Mouse (Mus musculus) liver, adult 2 months (tissue): ENCODE measurements around the gene Slc35g1. TPM values are rescaled to one million over a fixed set of nuclear protein-coding genes. Genes with fewer than 3 reads are reported as not detected.
A peak's percentile ranks its signal among the peaks of the same experiment; 100 is the strongest.

Experiments
- DNase-seq: peaks from one replicate; pipeline ENCODE4 v3.0.0-alpha.2; 2011; ENCODE audit warnings: low read depth, low spot score; ENCODE audit errors: extremely low read depth
- H3K27ac ChIP-seq: fragments of 200-500 bp; replicated peaks from 2 replicates; pipeline ENCODE4 v1.5.1; 2012; ENCODE audit warnings: low read depth, mild to moderate bottlenecking, control low read depth, inconsistent platforms, low read length; ENCODE audit not compliant: insufficient read depth
- H3K27me3 ChIP-seq: fragments of 200-500 bp; 2 replicates; pipeline ENCODE4 v1.6.1; 2012; ENCODE audit warnings: mild to moderate bottlenecking, moderate library complexity, low read length, inconsistent platforms; ENCODE audit not compliant: control insufficient read depth, insufficient read depth
- H3K36me3 ChIP-seq: fragments of 200-500 bp; 2 replicates; pipeline ENCODE4 v1.6.1; 2012; ENCODE audit warnings: low read length, inconsistent platforms; ENCODE audit not compliant: control insufficient read depth, insufficient read depth
- H3K4me1 ChIP-seq: fragments of 200-500 bp; 2 replicates; pipeline ENCODE4 v1.6.1; 2011; ENCODE audit warnings: low read length; ENCODE audit not compliant: control insufficient read depth, insufficient read depth
- H3K4me3 ChIP-seq: fragments of 200-500 bp; 2 replicates; pipeline ENCODE4 v1.5.1; 2011; ENCODE audit warnings: low read depth, mild to moderate bottlenecking, control low read depth, low read length, moderate library complexity; ENCODE audit not compliant: insufficient read depth
- H3K79me2 ChIP-seq: fragments of 200-500 bp; 2 replicates; pipeline ENCODE4 v1.6.1; 2012; ENCODE audit warnings: inconsistent platforms, mild to moderate bottlenecking, low read length, moderate library complexity; ENCODE audit not compliant: control insufficient read depth, insufficient read depth
- H3K9ac ChIP-seq: fragments of 200-500 bp; 2 replicates; pipeline ENCODE4 v1.6.1; 2012; ENCODE audit warnings: low read depth, mild to moderate bottlenecking, control low read depth, inconsistent platforms, low read length
- CTCF ChIP-seq: fragments of 200-500 bp; IDR thresholded peaks from 2 replicates; pipeline ENCODE4 v1.5.1; 2011; ENCODE audit warnings: low read depth, low read length, control low read depth
- POLR2A ChIP-seq: fragments of 200-500 bp; IDR thresholded peaks from 2 replicates; pipeline ENCODE4 v1.6.1; 2011; ENCODE audit warnings: low read length, control low read depth; ENCODE audit not compliant: insufficient read depth; ENCODE audit errors: extremely low read depth
- WGBS: fragments of 180-500 bp; shearing (Covaris S2); methylation state at CpG from one replicate; pipeline ENCODE4 v1.1.7; 2018; 5-methylcytosine and 5-hydroxymethylcytosine counted together
- polyA plus RNA-seq: library from polyadenylated mRNA; depleted of rRNA; stranded (reverse); fragments of >200 nt; gene quantifications from 2 replicates; pipeline ENCODE4 v1.2.3, GENCODE M21; 2012
- total RNA-seq: library from RNA; depleted of rRNA; stranded (reverse); fragments of >200 nt; gene quantifications from 2 replicates; pipeline ENCODE4 v1.2.3, GENCODE M21; 2014

Gene Slc35g1
- total and polyA plus RNA-seq, 2 experiments = 4.7 to 16.3 TPM

- H3K4me1 ChIP-seq = peaks cover 3% of the 10 kb centered on the region
- no peaks in the 10 kb centered on the region for H3K27me3 ChIP-seq
- no peak overlapping the region for H3K27ac ChIP-seq
- WGBS = 33% methylated on average over 6 of the region's 6 CpGs
- DNase-seq = peak; percentile 56
- H3K79me2 ChIP-seq = no peaks in the 10 kb centered on the region
- H3K4me3 ChIP-seq = no peak overlapping the region
- TF ChIP-seq POLR2A (no peak), CTCF (no peak; the same call in 1 of the 2 replicates)
- no peak overlapping the region for H3K9ac ChIP-seq
- H3K36me3 ChIP-seq = no peaks in the 10 kb centered on the region
Observed at GRCm38 (mm10) chr19:38352495-38353130, 43.2 kb upstream of the Slc35g1 start.

- Histone ChIP-seq H3K9ac (no peak overlapping the region), H3K36me3 (no peaks in the 10 kb centered on the region), H3K4me3 (no peak overlapping the region), H3K4me1 (peaks cover 3% of the 10 kb centered on the region), H3K27me3 (no peaks in the 10 kb centered on the region), H3K79me2 (no peaks in the 10 kb centered on the region), H3K27ac (no peak overlapping the region)
- DNase-seq = no peak
- 81% methylated on average over 1 of the region's 1 CpGs for WGBS
- TF ChIP-seq POLR2A = no peak
- no peak for TF ChIP-seq CTCF
Observed at GRCm38 (mm10) chr19:38354279-38354678, 41.5 kb upstream of the Slc35g1 start.

GRCm38 (mm10) chr19:38354819-38355360 is 40.9 kb upstream of the Slc35g1 start:
- no peaks in the 10 kb centered on the region for H3K27me3 ChIP-seq
- H3K4me1 ChIP-seq = peaks cover 3% of the 10 kb centered on the region
- no peaks in the 10 kb centered on the region for H3K79me2 ChIP-seq
- no peak overlapping the region for H3K4me3 ChIP-seq
- H3K36me3 ChIP-seq = no peaks in the 10 kb centered on the region
- H3K27ac ChIP-seq = no peak overlapping the region
- TF ChIP-seq CTCF = peak; percentile 31
- TF ChIP-seq POLR2A = no peak
- WGBS = 65% methylated on average over 10 of the region's 10 CpGs
- H3K9ac ChIP-seq = no peak overlapping the region
- peak; percentile 54 for DNase-seq

GRCm38 (mm10) chr19:38356211-38356828 is 39.5 kb upstream of the Slc35g1 start:
- no peaks in the 10 kb centered on the region for H3K36me3 ChIP-seq
- TF ChIP-seq CTCF (no peak), POLR2A (no peak)
- no peaks in the 10 kb centered on the region for H3K79me2 ChIP-seq
- no peak overlapping the region for H3K9ac ChIP-seq
- 23% methylated on average over 8 of the region's 8 CpGs for WGBS
- no peak overlapping the region for H3K27ac ChIP-seq
- H3K4me1 ChIP-seq = peaks cover 3% of the 10 kb centered on the region
- H3K4me3 ChIP-seq = no peak overlapping the region
- no peaks in the 10 kb centered on the region for H3K27me3 ChIP-seq
- peak; percentile 62 for DNase-seq

- peaks cover 3% of the 10 kb centered on the region for H3K4me1 ChIP-seq
- H3K79me2 ChIP-seq = no peaks in the 10 kb centered on the region
- peak; percentile 42 for DNase-seq
- no peaks in the 10 kb centered on the region for H3K27me3 ChIP-seq
- TF ChIP-seq CTCF (no peak), POLR2A (no peak)
- H3K36me3 ChIP-seq = no peaks in the 10 kb centered on the region
- WGBS = 46% methylated on average over 9 of the region's 9 CpGs
- H3K4me3 ChIP-seq = no peak overlapping the region
- no peak overlapping the region for H3K27ac ChIP-seq
- no peak overlapping the region for H3K9ac ChIP-seq
Observed at GRCm38 (mm10) chr19:38357956-38358623, 37.7 kb upstream of the Slc35g1 start.
